Mouse (Mus musculus) left cerebral cortex, postnatal 25 days (tissue): ENCODE results near the gene Soat1. TPM values are rescaled to one million over a fixed set of nuclear protein-coding genes. Genes with fewer than 3 reads are reported as not detected.

Experiments used
- total RNA-seq, 2 experiments: library from RNA; stranded (reverse); gene quantifications; 2 replicates each; pipeline ENCODE4 v1.2.3; 2021

The Soat1 gene
- total RNA-seq, 2 experiments from 2014 or later = 42.1 to 49.8 TPM

Other genes with a start within 250 kb of the Soat1 start
- 1 to 10 TPM; 2.3 to 2.5 TPM for gene Tdrd5, start 170.7 kb downstream of the Soat1 start, total RNA-seq
- gene Nphs2, start 163.6 kb downstream of the Soat1 start, total RNA-seq = under 1 TPM; 0.66 TPM
- 100 to 1,000 TPM; 278 to 291 TPM for gene Gm2000, start 108.3 kb downstream of the Soat1 start, total RNA-seq
- gene Axdnd1, start 53.2 kb downstream of the Soat1 start, total RNA-seq = under 1 TPM; 0.48 to 0.64 TPM
- 10 to 100 TPM; 46.8 to 46.9 TPM for gene Gm10031, start 49.7 kb upstream of the Soat1 start, total RNA-seq
- gene Abl2, start 84.5 kb upstream of the Soat1 start, total RNA-seq = 10 to 100 TPM; 58.9 to 67.1 TPM
- 1 to 10 TPM; 5.4 to 6.4 TPM for gene Tor3a, start 200.0 kb upstream of the Soat1 start, total RNA-seq
- gene Fam20b, start 244.8 kb upstream of the Soat1 start, total RNA-seq = 10 to 100 TPM; 68.3 to 73.2 TPM